Mouse (Mus musculus) heart, postnatal 25 days (tissue): ENCODE measurements around the gene Syt17. TPM values are rescaled to one million over a fixed set of nuclear protein-coding genes. Genes with fewer than 3 reads are reported as not detected.

Experiments used
- DNase-seq: peaks from one replicate; pipeline ENCODE4 v3.0.0; 2022; ENCODE audit warnings: low spot score
- intact Hi-C: fragments of 180-260 bp; cut with DNase I; formaldehyde crosslinking; loops from one replicate; pipeline ENCODE4 v1.15.1; 2025
- total RNA-seq, 2 experiments: library from RNA; stranded (reverse); gene quantifications; 2 replicates each; pipeline ENCODE4 v1.2.3; 2021

Gene Syt17
- total RNA-seq, 2 experiments from 2014 or later = 1.3 to 1.7 TPM

GRCm38 (mm10) chr7:118468060-118468459 lies 20.0 kb upstream of the Syt17 start:
- no peak for DNase-seq
- intact Hi-C loops = no loop called here

GRCm38 (mm10) chr7:118464432-118464831 lies 16.4 kb upstream of the Syt17 start:
- DNase-seq = no peak
- intact Hi-C loops = no loop called here

DNA sequence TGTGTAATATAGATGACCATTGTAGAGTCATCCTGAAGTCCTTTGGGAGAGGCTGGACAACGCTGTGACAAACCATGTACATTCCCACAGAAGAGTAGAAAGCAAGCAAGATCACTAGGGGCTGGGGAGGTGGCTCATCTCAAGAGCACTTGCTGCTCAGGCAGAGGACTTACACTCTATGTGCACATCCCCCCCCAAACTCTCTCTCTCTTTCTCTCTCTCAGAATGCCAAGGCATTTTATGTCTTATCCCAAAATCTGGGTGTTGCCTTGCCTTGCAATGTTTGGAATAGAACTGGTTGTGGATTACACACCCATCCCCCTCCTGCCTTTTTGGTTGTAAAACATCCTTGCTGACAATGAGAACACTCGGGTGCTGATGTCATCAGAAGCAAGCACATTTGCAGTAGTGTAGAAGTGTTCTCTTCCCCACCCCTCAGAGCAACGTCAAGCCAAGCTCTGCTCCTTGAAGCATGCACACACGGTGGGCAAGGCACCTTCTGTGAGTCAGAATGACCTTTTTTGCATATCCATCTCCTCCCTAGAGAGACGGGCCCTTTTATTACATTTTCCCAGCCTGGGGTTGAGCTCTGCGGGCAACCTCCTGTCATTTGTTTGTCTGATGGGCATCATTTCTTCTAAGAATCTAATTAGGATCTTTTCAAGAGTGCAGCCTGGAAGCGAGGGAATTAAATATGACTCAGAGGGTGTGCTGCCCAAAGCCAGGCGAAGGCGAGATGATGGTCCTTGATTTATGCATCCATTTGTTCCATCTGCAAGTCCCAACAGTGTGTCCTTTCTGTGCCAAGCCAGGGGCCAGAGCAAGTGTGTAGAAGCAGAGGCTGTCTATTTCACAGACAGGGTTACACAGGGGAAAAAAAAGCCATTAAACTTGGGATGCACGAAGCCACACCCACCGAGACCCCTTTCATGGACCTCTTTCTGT lies 15.1 kb upstream of the Syt17 start:
- intact Hi-C loops = no loop called here
- DNase-seq = no peak

DNA sequence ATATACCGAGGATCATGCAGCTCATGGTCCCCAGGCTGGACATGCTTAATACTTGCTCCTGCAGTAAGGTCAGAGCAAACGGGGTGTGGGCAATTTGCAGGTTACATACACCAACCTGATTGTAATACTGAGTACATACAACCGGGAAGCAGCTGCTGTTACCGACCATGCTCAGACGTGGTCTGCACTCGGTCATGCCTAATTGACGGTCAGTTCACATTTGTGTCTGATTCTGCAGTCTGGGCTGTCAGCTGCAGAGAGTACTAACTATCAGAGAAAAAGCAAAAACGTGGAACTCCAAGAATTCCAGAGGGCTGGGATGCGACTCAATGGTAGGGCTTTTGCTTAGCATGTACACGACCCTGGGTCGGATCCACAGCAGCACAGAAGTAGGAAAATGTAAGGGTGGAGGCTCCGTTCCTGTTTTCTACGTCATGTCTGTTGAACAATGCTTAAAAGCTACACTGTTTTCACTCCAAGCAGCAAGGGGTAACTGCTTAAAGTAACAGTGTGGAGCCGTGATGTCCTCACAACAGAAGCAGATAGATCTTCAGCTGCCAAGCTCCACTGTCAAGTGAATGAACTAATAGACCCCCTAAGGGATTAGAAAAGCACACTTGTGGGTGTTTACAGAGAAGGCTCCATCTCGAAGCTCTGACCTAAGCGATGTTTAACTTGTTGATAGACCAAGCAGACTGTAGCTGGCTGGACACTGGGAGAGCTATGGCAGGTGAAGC lies 13.5 kb upstream of the Syt17 start:
- DNase-seq = no peak
- intact Hi-C loops = no loop called here

GRCm38 (mm10) chr7:118453722-118454121 lies 5.7 kb upstream of the Syt17 start:
- intact Hi-C loops = no loop called here
- DNase-seq = no peak

GRCm38 (mm10) chr7:118452940-118453339 lies 4.9 kb upstream of the Syt17 start:
- DNase-seq = no peak
- intact Hi-C loops = no loop called here

DNA sequence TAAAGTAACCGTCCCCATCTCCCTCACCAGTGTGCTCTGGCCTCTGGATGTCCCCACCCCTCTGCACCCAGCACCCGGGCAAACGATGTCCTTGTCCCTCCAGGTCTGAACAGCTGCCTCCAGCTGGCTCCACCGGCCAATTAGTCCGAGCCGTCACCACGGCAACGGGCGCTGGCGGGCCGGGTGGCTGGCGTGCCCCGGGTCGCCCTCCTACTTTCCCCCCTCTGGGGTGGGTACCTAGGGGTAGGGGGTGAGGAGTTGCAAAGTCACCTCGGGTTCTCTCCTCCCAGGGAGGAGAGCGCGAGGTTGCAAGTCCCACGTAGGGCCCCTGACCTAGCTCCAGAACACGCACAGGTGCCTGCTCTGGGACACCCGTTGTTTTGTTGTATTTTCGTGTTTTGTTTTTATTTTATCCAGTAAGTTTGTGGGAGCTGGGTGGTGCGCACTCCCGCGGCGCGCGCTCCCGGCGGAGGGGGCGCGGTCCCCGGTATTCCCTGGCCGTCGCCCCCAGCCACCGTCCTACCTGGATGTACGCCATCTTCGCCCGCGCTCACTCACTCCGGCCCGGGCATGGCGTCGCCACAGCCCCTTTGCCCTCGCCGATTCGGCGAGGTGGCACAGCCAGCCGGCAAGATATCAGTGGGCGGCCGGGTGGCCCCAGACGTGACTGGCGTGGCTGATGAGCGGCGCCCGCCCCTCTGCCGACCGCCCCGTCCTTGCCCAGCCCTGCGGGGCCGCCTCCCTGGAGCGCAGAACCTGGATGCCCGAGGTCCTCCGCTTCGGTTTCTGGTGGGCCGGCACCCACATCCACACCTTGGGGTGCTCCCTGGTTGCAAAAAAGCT lies 510 bp downstream of the Syt17 start:
- peak; percentile 45 for DNase-seq
- intact Hi-C loops = loop anchor here (1.0 to 10.0 kb wide), 4 partner anchors 71 to 237 kb away; no protein-coding TSS in a partner anchor

GRCm38 (mm10) chr7:118443895-118444485 lies 4.0 kb downstream of the Syt17 start:
- intact Hi-C loops = loop anchor here (10.0 kb wide), 1 partner anchor 241 kb away; no protein-coding TSS in a partner anchor
- no peak for DNase-seq

DNA sequence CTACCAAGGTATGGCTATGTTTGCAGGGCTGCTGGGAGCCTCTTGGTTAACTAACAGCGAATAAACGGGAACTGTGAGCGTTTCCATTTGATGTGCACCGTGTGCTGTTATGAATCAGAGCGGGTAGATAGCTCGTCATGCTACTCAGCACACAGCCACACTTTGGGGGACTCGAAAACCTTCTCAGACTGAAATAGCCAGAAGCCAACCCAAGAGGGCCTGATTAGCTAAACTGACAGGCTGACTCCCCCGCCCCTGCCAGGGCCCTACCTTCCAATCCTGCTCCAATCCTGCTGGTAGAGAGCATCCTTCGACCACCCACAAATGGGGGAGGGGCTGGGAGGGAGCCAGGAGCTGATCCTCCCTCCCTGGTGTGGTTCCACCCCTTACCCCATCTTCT lies 4.7 kb downstream of the Syt17 start:
- DNase-seq = no peak

DNA sequence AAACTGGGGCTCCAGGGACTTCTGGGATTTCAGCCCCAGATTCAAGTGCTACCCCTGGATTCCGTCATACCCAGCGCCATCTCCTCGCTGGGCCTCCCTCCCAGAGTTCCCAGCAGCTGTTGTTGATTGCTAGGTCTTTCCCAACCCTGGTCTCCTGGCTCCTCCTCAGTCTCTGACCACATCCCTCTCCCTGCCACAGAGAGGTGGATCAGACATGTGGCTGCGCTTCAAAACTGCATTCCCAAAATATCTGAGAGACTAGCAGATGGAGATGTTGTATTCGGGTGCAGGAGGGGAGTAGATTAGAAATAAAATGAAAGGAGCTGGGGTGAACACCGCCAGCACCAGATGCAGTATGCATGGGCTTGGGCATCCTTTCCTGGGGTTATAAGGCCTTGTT lies 6.5 kb downstream of the Syt17 start:
- intact Hi-C loops = loop anchor here (10.0 kb wide), 1 partner anchor 243 kb away; no protein-coding TSS in a partner anchor

More for the DNA sequence above, 4.7 kb downstream of the Syt17 start:
- intact Hi-C loops = loop anchor here (10.0 kb wide), 1 partner anchor 241 kb away; no protein-coding TSS in a partner anchor

GRCm38 (mm10) chr7:118437101-118437802 lies 10.8 kb downstream of the Syt17 start:
- DNase-seq = no peak
- intact Hi-C loops = no loop called here

More for the DNA sequence above, 6.5 kb downstream of the Syt17 start:
- peak; percentile 48 for DNase-seq

DNA sequence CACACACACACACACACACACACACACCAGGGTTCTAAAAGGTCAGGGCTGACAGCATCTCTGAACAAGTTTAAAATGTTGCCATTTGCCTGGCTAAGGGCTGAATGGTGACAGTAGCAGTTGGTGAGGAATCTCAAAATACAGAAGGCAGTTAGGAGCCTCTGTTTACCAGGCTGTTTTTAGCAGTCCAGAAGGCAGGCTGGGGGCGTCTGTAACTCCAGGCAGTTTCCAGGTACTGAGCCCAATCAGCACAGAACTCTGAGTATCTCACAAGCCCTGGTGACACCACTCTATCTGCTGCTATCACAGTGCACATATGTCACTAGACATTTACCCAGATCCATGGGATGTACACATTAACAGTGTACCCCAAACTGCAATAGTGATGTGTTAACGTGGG lies 19.1 kb downstream of the Syt17 start:
- intact Hi-C loops = no loop called here
- DNase-seq = no peak

- no peak for DNase-seq
- intact Hi-C loops = no loop called here
These were observed 28.4 kb downstream of the Syt17 start for GRCm38 (mm10) chr7:118419491-118420180.

- intact Hi-C loops = no loop called here
- no peak for DNase-seq
These were observed 33.8 kb downstream of the Syt17 start for GRCm38 (mm10) chr7:118414183-118414582.

DNA sequence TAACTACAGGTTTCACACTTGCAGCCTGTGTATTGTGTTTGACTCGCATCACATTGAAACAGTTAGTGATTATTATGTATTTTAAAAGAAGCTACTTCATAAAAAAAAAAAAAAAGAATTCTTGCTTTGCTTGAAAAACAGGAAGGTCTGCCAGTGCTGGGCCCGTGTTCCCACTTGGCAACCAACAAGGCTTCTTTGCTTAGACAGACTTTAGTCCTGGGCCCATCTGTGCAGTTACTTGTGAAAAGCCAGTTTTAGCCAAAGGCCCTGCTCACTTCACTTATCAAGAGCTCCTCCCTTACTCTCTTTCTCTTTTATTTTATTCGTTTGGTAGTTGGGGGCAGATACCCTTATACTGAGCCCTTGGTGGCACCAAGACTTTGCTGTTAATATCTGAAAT lies 36.1 kb downstream of the Syt17 start:
- intact Hi-C loops = no loop called here
- DNase-seq = no peak

GRCm38 (mm10) chr7:118409421-118409820 lies 38.6 kb downstream of the Syt17 start:
- DNase-seq = no peak
- intact Hi-C loops = loop anchor here (2.0 kb wide), 1 partner anchor 105 kb away; no protein-coding TSS in a partner anchor

DNA sequence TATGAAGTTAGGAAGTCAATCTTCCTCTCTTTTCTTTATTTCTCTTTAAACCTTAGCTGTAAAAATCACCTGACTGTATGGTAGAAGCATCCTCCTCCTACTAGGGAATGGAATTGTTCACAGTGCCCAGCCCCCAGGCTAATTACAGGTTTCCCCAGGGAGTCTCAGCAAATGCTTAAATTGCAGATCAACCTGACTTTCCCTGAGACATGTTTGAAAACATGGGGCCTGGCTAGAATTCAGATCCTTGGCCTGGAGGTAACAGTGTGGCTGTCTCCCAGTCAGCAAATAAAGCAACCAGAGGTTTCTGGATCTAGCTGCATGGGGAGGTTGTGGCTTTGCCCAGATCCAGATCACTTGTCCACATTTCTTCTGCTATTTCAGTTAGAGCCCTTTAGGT lies 42.8 kb downstream of the Syt17 start:
- no peak for DNase-seq
- intact Hi-C loops = no loop called here

- intact Hi-C loops = no loop called here
- no peak for DNase-seq
These were observed 45.4 kb downstream of the Syt17 start for GRCm38 (mm10) chr7:118402576-118403022.
